Mouse (Mus musculus): ENCODE measurements around the gene Grk3.

GRCm38 (mm10) chr5:112999227-112999626 lies 16.4 kb downstream of the Grk3 start:
- TF ChIP-seq POLR2A (IDR thresholded peaks at IDR 0.05; ENCODE audit: borderline replicate concordance, low read depth, low read length) (no peak), CTCF (IDR thresholded peaks at IDR 0.05; ENCODE audit: low read depth, low read length) (no peak)
